Mouse (Mus musculus): ENCODE data around the gene Pms1.

- TF ChIP-seq POLR2A (IDR thresholded peaks at IDR 0.05; ENCODE audit: low read depth, low read length), result no peak
- TF ChIP-seq CTCF (IDR thresholded peaks at IDR 0.05; ENCODE audit: extremely low read depth, insufficient read depth, insufficient read length, insufficient replicate concordance), result no peak
Measured at GRCm38 (mm10) chr1:53210136-53210535, 86.7 kb downstream of the Pms1 start.

All from spleen, adult 2 months (tissue).